Mouse (Mus musculus) naive thymus-derived CD4-positive, alpha-beta T cell, adult 2 months (primary cell): Measurements from ENCODE around the gene Gm13539.

Experiments used
- DNase-seq: peaks from one replicate; pipeline ENCODE4 v3.0.0-alpha.2; 2011; ENCODE audit warnings: low read depth

Gene Gm13539

DNA sequence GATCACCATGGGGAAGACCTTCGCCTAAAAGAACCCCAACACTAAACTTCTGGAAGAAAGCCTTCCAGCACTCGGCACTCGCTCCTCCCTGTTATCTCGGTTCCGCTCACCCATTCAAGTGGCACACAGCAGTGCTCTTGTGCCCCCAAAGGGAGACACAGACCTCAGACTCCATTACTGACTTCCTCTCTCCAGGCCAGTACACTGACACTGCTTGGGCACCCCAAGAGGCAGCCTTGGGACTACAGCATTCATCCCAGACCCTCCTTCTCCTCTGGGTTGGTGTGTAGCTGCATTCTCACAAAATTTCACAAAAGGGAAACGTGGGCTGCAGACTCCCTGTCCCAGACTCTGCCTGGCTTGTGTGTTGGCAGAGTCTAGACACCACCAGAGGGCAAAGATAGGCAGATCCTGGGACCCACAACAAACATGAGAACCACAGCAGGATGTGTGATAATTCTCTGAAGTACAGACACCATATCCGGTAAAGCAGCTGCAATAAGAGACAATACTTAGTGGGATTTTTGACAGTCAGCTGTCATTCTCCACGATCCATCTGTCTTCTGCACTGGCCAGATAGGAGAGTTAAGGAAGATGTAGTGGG, 46.4 kb downstream of the Gm13539 start:
- DNase-seq = peak; percentile 69

- no peak for DNase-seq
These were observed 48.7 kb downstream of the Gm13539 start for GRCm38 (mm10) chr2:25830786-25831185.

DNA sequence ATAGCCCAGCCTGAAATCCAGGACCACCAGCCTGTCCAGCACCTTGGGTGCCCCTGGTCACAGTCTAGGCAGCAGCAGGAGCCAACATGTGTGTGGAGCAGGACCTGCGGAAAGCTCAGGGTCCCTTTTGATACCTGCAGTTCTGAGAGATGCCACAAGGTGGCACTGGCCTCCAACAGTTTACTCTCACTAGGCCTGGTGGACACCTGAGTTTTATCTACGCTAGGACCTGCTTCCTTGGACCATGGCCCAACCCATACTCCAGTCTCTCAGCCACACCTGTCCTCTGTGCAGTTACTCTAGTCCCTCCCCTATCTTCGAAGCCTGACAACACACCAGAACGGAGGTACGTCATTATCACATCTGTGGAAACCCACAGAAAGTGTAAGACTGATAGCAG, 54.2 kb downstream of the Gm13539 start:
- DNase-seq = peak; percentile 76
